Mouse (Mus musculus): Measurements from ENCODE around the gene 4930435E12Rik. TPM values are rescaled to one million over a fixed set of nuclear protein-coding genes. Genes with fewer than 3 reads are reported as not detected.
A peak's percentile ranks its signal among the peaks of the same experiment; 100 is the strongest.
"Not testable (repeated sequence)": the region's sequence is repeated elsewhere in the genome, so short reads cannot be mapped to it uniquely, and the experiment has no call there.

4930435E12Rik gene
- total RNA-seq (2022) = not detected

DNA sequence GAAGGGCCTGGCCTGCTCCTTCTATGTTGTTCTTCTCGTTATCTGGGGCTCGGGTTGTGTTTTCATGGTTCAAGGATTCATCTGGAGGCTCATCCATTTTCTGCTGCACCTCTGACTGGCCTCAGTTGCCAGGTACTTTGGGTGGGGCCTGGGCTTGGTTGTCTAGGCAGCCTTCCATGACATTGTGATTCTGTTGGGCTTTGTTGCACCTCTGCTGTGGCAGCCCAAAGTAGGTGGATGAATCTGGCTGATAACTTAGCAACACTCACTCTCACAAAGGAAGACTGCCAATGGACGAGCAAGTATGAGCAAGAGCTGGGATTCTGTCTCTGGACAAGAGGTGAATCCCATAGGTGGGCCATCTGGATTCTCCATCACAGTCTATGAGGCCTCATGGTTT is at the start of gene 4930435E12Rik:
4930435E12Rik (minus strand) TSS at position 101 of the 400 bp plus-strand sequence.
- DNase-seq (ENCODE audit: low spot score) = no peak

DNA sequence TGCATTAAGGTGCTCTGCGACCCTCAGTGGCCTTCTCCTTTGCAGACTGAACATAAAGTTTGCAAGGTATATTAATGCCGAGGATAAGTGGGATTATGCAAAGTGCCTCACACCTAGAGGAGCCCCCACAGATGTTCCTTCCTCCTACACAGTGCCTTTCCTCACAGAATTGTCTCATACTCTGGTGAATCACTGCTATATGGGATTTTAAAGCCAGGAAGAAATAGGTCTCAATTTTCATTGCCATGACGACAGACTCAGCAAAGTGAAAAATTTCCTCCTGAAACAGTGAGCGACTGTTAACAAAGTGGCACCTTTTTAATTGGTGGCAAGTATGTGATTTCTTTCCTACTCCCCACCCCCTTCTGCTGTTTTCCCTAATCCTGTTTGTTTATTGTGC is 45.9 kb upstream of the 4930435E12Rik start:
- no peak for DNase-seq (ENCODE audit: low spot score)

DNA sequence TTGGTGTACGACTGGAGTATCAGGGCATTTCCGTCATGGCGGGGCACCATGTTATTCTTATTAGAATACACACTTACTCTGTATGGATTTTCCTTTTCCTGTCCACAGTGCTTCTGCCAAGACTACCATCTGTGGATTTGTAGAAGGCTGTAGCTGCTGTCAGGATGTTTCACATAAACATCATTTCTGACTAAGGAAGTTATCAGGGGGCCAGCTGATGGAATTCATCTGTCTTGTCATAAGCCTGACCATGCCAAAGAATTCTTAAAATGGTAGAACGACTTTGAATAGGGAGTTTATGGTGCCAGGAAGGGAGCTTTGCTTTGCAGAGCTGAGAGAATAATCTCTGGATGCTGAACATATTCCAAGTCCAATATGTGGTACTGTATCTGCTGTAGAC is 44.7 kb upstream of the 4930435E12Rik start:
- no peak for DNase-seq (ENCODE audit: low spot score)

DNA sequence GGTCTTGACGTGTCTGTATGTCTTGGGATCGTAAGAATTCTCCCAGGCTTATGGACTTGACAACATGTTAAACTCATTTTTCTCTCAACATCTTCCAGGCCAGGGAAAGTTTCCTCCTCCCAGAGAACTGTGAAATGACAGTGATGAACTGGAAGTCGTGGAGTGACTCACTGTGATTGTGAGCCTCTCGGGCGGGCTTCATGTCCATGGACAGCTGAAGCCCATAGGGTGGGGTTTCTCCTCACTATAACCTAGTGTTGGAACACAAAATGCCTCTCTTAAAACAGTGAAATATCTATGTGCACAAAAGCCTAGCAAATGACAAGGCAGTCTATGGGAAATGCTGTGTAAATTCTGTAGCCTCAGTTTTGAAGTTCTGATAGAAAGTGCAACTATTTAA is 35.8 kb upstream of the 4930435E12Rik start:
- no peak for DNase-seq (ENCODE audit: low spot score)

DNA sequence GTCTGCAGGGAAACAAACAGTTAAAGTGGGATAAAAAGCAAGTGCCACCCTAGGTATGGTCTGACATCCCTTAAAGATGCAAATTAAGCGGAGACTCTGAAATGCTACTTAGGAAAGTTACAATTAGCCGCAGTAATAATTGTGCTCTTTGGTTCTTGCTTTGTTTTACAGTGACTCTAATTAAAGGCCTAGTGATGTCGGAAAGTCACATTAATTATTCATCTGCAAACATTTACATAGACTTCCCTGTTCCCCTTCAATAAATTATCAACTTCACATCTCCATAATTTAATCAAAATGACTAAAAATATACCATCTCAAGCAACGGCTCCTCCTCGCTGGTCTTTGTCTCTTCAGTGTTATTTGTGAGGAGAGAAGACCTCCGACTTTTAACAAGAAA is 32.0 kb upstream of the 4930435E12Rik start:
- DNase-seq (ENCODE audit: low spot score) = no peak

DNA sequence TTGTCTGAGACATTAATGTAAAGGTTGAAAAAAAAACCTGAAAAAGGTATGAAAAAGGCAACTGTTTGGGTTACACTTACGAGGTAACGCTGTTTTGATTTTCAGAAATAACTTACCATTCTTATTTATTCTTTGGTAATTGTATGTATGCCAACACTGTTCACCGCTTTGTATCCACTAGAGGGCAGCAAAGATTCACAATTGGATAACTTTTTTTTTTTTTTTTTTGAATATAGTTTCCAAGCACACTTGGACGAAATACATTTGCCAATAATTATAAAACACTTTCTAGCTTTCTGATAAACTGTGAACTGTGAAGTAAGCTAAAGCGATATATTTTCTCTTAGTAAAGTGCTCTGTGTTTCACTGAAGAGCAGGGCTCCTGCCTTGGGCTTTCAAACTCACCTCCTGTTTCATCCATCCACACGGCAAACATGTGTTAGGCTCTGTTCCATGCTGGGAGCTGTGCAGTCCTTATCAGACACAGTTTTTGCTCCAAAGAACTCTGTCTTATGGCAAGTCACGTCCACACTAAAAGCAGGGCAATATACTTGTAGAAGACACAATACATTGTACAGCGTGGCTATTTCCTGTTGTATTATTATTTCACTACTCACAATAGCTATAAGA is 29.7 kb upstream of the 4930435E12Rik start:
- peak; percentile 14 for DNase-seq (ENCODE audit: low spot score)

DNA sequence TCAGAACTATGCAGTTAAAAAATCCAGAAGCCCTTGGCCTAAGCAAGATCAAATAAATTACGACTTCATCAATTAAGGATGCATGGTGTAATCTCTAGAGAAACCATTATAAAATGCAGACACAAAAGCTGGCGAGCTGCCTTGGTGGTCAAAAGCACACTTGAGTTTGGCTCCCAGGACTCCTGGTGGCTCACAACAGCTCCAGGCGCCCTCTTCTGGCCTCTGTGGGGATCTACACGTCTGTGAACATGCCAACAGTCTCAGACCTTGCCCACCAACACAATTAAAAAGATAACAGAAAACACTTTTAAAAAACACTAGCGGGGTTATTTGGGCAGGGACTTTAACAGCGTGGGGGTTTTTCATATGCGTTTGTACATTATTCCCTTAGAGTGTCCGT is 16.0 kb downstream of the 4930435E12Rik start:
- DNase-seq (ENCODE audit: low spot score) = peak; percentile 70

DNA sequence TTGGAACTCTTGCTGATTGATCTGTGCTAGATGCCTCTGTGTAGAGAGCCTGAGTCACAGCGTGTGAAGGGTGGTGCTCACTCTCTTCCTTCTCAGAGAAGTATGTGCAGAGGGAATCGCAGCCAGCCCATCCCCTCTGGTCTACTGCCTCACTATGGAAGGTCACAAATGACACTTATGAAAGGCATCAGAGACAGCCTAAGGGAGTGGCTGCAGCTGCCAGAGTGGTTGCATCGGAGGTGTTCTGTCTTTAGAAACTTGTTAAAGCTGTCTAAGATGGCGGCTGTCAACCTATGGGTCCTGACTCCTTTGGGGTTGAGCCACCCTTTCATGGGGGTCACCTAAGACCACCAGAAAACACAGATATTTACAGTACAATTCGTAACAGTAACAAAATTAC is 18.4 kb downstream of the 4930435E12Rik start:
- no peak for DNase-seq (ENCODE audit: low spot score)

DNA sequence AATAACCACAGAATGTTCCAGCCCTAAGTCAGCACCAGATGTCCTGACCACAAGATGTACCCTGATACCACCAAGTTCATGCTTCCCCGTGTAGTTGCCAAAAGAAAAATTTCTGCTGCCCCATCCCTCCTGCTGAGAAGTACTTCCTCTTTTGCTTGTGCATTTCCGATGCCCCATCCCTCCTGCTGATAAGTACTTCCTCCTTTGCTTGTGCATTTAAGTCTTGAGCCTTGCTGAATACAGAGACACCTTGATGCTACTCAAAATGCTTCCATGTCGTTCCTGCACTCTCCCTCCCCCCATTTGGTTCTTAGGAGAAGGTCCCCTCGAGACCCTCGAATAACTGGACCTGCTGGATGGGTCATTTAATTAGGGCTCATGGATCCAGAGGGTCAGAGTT is 20.8 kb downstream of the 4930435E12Rik start:
- not testable (repeated sequence) for DNase-seq (ENCODE audit: low spot score)

DNA sequence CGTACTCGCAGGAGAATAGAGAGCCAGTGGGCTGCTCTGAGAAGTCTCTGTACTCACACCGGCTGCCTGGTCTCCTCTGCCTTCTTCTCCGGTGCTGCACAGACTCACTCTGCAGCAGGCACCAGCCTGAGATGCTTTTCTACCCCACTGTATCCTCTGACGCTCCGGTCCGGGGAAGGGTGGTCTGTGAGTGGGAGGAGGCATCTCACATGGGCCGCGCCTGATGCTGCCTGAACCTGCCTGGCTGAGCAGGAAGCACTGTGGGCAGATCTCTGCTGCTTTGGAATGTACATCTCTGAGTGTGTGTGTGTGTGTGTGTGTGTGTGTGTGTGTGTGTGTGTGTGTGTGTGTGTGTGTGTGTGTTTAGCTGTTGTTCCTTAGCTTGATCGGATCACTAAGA is 28.5 kb downstream of the 4930435E12Rik start, which contains the start of gene Upk1b:
Upk1b (minus strand) TSS at position 238 of the 400 bp plus-strand sequence.
- no peak for DNase-seq (ENCODE audit: low spot score)

DNA sequence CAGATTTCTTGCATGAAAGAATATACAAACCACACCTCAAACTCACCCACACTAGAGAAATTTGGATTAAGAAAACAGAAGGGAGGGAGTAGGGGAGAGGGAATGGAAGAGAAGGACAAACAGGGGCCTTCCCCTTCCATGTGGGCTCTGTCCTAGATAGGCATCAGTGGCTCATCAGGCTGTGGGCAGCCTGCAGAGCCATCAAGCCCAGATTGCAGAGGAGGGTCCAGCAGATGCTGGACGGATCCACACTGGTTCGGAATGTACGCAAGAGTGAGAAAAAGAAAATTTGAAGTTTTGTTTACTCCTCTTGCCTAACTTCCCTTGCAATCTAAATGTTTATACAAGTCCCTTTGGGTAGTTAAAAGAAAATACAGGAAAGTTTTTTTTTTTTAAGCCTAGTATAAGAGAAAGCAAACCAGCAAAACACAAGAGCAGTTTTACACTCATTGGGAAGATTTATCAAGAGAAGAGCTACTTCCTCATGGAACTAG is 29.5 kb downstream of the 4930435E12Rik start:
- no peak for DNase-seq (ENCODE audit: low spot score)

DNA sequence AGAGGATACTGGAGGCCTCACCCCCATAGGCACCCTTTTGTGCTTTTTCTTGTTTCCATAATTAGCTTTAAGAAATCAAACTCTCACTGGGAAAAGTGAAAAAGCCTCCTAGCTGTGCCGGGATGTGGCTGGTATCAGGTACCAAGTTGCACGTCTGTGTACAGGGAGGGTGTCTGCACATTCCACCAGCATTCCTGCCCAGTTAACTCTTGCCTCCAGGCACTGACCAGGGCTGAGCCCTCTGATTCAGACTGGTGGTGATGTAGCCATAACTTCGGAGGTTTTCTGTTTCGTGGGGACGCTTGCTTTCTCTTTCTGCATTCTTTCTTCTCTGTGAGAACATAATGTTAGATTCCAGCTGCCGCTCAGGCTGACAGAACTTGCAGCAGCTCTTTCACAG is 35.4 kb downstream of the 4930435E12Rik start:
- DNase-seq (ENCODE audit: low spot score) = no peak

DNA sequence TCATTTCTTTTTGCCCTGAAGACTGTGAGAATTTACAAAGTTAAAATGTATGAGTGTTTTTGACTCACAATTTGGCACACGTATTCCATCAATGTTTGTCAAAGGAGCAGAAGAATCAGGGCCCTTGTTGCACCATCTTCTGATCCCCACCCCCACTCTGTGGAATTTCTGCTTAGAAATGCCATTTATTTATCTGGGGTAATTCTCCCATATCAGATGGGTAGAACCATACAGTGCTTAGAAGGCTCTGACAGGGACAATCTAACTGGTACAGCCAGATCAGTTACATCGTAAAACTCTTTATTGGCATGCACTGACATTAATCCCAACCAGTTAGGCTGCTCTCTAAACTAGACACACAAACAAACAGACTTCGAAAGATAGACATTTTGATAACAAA is 38.6 kb downstream of the 4930435E12Rik start:
- DNase-seq (ENCODE audit: low spot score) = no peak

DNA sequence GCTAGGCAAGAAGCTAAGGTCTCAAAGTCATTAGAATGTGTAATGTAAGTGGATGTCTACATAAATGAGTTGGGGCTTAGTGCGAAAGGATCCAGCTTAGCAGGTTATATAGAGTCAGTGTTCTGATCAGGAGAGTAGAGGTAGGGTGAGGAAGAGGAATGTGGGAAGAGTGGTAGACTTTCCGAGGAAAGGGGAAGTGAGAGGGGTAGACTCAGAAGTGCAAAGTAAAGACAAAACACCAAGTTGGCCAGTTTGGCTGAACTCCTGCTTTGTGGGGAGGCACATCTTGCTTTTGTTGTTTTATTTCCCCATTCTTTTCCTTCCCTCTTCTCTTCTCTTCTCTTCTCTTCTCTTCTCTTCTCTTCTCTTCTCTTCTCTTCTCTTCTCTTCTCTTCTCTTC is 39.5 kb downstream of the 4930435E12Rik start:
- DNase-seq (ENCODE audit: low spot score) = no peak

DNA sequence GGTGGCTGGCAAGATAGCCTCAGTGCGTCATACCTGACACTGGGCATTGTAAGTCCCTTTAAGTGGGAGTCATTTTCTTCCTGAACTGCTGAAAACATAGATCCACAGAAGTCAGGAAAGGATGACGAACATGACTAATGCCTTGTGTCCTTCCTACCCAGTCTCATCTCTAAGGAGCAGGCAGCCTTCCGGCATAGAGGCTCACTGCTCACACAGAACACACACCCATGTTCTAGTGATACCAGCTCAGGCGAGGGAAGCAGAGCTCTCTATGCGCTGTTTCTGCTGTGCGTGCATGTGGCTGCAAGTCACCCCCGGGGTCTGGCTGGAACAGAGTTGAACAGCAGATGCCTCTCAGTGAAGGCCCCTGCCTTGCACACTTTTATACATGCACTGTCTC is 43.2 kb downstream of the 4930435E12Rik start:
- no peak for DNase-seq (ENCODE audit: low spot score)

DNA sequence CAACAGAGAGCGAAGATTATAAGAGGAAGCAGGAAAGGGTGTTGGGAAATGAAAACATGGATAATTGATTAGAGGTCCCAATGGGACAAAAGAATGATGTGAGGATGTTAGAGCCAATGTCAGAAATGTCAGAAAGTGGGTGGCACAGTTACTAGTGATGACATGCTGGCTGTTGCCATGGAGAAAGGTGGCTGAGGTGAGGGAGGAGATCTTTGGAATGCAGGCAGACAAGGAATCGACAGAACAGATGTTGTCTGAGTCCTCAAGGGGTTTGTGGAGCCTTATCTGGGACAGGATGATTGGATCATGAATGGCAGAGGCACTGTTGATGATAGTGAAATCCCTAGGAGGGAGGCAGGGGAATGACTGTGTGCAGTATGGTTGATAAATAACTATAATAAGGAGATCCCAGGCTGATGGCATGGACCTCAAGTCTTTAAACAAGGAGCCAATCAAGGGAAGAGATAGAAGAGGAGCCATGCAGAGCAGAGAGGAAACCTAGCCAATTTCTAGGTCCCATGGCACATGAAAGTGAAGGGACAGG is 46.0 kb downstream of the 4930435E12Rik start:
- DNase-seq (ENCODE audit: low spot score) = no peak

DNA sequence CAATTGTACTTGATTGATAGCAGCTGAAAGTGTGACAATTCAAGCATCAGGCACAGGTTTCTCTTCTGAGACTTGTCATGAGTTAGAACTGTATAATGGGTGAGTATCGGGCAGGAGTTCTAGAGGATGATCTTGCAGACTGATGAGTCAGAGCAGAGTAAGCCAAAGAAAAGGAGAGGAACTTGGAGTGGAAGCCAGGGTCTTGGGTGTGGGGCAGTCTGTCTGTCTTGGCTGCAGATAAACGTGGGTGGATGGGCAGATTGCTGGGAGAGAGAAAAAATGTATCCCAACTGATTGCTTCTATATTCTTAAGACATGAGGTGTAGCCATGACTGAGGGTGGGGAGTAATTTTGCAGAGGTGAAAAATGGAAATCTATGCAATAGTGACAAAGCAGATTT is 46.6 kb downstream of the 4930435E12Rik start:
- DNase-seq (ENCODE audit: low spot score) = no peak

DNA sequence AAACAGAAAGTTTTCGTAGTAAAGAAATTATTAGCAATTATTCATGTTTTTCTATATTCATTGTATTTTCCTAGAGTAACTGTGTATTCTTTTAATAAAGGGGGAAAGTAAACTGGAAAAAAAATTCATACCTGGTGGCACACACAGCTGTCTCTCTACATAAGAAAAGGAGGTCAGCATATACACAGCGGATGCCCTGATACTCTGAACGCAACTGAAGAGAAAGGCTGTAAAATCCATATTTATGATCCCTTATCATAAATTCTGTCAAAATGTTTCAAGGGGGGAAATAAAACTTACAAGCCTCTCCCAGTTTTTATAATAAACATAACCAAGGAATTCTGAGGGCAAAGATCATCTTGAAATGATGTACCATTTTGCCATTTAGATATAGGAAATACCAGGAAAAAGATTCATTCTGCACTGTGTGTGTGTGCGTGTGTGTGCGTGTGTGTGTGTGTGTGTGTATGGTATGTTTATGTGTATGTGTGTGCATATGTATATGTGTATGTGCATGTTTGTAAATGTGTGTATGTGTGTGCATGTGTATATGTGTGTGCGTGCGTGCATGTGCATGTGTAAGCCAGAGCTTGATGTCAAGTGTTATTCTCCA is 47.5 kb downstream of the 4930435E12Rik start:
- DNase-seq (ENCODE audit: low spot score) = no peak

DNA sequence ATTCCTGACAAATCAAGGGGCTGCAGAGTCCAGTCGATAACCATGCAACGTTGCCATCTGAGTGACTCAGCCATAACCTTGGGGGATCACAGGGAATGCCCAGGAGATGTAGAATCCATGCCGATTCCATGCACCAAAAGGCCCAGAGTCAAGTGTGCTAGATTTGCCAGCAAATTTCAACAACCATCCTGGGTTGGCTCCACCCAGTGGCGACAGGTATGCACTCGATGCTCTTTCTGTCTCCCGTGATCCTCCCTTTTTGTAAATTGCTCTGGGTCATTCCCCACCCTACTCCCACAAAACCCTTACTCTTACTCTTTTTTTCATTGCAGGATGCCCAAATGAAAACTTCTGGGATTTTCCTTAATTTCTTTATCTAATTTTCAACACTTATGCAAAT is 52.2 kb downstream of the 4930435E12Rik start:
- DNase-seq (ENCODE audit: low spot score) = no peak

DNA sequence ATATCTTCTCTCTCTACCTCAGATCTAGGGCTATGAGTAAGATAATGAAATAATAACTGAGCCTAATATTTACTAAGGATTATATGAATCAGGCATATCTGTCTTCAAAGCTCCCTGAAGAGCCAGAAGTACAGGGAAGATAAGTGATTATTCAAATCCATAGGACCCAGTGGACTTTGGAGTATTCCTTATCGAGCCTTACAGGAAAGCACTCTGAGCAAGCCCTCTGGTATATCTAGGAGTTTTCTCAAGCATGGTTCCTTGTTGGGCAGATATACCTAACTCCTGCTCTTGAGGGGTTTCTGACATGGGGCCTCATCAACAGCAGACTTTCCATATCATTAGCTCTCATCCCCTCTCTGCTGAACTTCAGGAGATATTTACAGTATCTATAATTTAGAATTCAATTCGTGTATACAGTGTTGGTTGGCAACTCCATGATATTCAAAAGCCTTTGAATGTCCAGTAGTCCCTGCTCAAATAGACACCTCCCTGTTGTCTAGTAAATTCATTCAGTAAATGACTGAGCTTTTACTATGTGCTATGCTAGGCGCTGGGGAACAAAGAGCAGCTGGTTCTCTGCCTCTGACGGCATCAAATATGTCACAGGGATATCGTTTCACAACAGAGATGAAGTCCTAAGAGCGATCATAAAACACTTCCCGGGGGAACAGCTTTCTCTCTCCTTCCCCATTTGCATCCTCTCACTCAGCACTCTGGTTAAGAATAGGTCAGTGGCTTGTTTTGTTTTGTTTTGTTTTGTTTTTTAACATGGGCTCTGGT is 53.4 kb downstream of the 4930435E12Rik start:
- no peak for DNase-seq (ENCODE audit: low spot score)

DNA sequence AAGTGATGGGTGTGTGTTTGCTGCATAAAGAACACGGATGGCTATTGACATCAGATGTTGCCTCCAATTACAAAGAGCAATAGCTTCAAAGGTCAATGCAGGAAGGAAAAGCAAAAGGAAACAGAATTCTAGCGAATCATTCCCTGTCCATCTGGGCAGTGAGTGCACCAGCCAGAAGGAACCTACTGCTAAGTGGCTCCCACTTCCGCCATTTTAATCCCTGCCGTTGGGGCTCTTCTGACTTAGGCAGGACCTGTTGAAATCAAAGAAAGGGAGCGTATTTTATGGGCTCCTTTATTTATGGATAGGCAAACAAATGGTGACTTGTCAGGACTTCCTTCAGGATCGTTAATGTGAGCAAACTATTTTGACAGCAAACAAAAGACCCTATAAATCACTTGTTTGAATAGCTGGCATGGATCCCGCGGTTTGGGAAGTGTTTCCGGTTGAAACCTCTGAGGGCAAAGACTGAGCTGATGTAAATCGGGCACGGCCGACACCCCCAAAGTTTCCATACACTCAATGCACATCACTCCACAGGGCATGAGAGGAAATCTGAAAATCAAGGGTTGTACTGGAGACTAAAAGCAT is 55.5 kb downstream of the 4930435E12Rik start:
- no peak for DNase-seq (ENCODE audit: low spot score)

DNA sequence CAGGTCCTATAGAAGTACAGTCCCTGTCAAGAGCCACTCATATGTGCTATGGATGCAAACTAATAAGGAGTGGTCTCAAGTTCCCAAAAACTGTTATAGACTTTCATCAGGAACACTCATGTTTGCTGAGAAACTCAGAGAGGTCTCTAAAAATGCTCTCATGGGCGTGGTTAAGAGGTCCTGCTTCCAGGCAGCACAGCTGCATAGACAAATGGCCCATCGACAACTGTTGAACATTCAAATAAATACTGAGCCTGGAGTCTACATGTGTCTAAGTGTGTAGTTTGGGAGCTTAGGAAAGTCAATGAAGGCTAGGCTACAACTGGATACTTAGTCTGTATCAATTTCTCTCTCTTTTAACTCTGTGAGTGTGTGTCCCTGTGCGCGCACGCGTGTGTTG is 57.4 kb downstream of the 4930435E12Rik start:
- DNase-seq (ENCODE audit: low spot score) = no peak

All from heart, adult 8-10 months (tissue).